Mouse (Mus musculus) ES-E14 (cell line): Measurements from ENCODE around the gene Dip2b. TPM values are rescaled to one million over a fixed set of nuclear protein-coding genes. Genes with fewer than 3 reads are reported as not detected.
A peak's percentile ranks its signal among the peaks of the same experiment; 100 is the strongest.

Experiments
- DNase-seq: peaks from one replicate; pipeline ENCODE4 v3.0.0-alpha.2; 2013; ENCODE audit warnings: low read depth, low spot score
- H3K27ac ChIP-seq: 2 replicates; pipeline ENCODE4 v1.5.1; 2012; ENCODE audit warnings: low read depth, mild to moderate bottlenecking, low read length, moderate library complexity, mixed read lengths; ENCODE audit not compliant: poor library complexity, insufficient read depth, severe bottlenecking
- H3K36me3 ChIP-seq: 2 replicates; pipeline ENCODE4 v1.6.1; 2012; ENCODE audit warnings: mild to moderate bottlenecking, low read length, moderate library complexity, mixed read lengths; ENCODE audit not compliant: control insufficient read depth, poor library complexity, insufficient read depth, severe bottlenecking
- H3K4me1 ChIP-seq, 2 experiments: fragments of 150-350 bp in 1 of 2; sonication (generic) in 1 of 2; 2 replicates each; pipeline ENCODE4 v1.6.1; 2012; ENCODE audit warnings: low read length in 2 of 2, mild to moderate bottlenecking in 1 of 2, mixed read lengths in 1 of 2; ENCODE audit not compliant: control insufficient read depth in 2 of 2, insufficient read depth in 2 of 2, poor library complexity in 1 of 2
- H3K4me3 ChIP-seq, 2 experiments: fragments of 150-350 bp in 1 of 2; sonication (generic) in 1 of 2; 2 replicates each; pipeline ENCODE4 v1.5.1; 2012; ENCODE audit warnings: low read length in 2 of 2, low read depth in 1 of 2, mild to moderate bottlenecking in 1 of 2, mixed read lengths in 1 of 2; ENCODE audit not compliant: insufficient read depth in 1 of 2, poor library complexity in 1 of 2, severe bottlenecking in 1 of 2
- H3K9ac ChIP-seq: 2 replicates; pipeline ENCODE4 v1.6.1; 2012; ENCODE audit warnings: low read depth, mild to moderate bottlenecking, low read length, mixed read lengths; ENCODE audit not compliant: poor library complexity, insufficient read depth, severe bottlenecking
- H3K9me3 ChIP-seq: fragments of 150-350 bp; sonication (generic); 2 replicates; pipeline ENCODE4 v1.6.1; 2012; ENCODE audit warnings: low read depth, mild to moderate bottlenecking, low read length; ENCODE audit not compliant: control insufficient read depth, insufficient read depth
- CHD2 ChIP-seq: IDR thresholded peaks from 2 replicates; pipeline ENCODE4 v1.6.1; 2014; ENCODE audit warnings: mild to moderate bottlenecking, low read depth, low read length, inconsistent platforms
- HCFC1 ChIP-seq: IDR thresholded peaks from 2 replicates; pipeline ENCODE4 v1.6.1; 2012; ENCODE audit warnings: low read length, inconsistent platforms, borderline replicate concordance; ENCODE audit not compliant: insufficient read depth
- MAFK ChIP-seq: IDR thresholded peaks from 2 replicates; pipeline ENCODE4 v1.6.1; 2014; ENCODE audit warnings: mild to moderate bottlenecking, low read depth, low read length, inconsistent platforms; ENCODE audit not compliant: insufficient read depth
- ZC3H11A ChIP-seq: IDR thresholded peaks from 2 replicates; pipeline ENCODE4 v1.6.1; 2012; ENCODE audit warnings: low read depth, mild to moderate bottlenecking, inconsistent platforms, low read length, borderline replicate concordance
- ZNF384 ChIP-seq: IDR thresholded peaks from 2 replicates; pipeline ENCODE4 v1.6.1; 2012; ENCODE audit warnings: low read depth, low read length, inconsistent platforms
- in situ Hi-C, 2 experiments: fragments of 600-800 bp; cut with MboI; formaldehyde crosslinking; loops; one replicate each; pipeline ENCODE4 v1.15.1; 2025; ENCODE audit warnings: low sequenced_read_pairs in 2 of 2, inconsistent platforms in 1 of 2; ENCODE audit not compliant: unreplicated experiment in 2 of 2
- total RNA-seq: library from RNA; depleted of rRNA; stranded (reverse); fragments of 300-350 nt; gene quantifications from 2 replicates; pipeline ENCODE4 v1.2.3, GENCODE M21; 2012

Dip2b gene
- total RNA-seq, 1 experiment: 21.1 TPM

DNA sequence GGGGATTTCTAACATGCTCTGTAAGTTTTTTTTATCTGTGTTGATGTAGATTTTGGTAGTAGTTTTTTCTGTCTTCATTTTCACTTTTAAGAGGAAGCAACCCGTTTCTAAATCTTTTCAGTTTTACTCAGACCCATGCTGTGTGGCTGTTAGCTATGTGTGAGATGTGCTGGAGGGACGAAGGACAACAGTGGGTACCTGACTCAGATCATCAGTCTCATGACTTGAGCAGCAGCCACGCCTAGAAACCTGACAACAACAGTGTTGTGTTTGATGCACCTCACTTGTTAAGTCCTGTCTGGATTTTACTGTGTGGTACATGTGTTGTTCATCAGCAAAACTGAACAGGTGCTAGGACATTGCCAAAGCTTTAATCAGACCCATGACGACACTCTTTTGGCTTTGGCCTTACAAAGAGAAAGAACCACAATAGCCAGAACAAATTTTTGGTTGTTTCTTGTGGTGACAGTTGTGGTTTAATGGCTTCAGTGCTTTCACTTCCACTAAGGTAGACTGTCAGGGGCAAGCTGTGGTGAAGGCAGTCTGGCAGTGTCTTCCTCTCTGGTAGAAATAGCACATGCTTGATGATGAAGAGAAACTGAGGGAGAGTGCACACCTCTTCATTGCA, 22.2 kb downstream of the Dip2b start:
- no peak for DNase-seq
- Histone ChIP-seq H3K4me3 (no peak overlapping the region), H3K27ac (peak overlapping the region; percentile 54; the same call in 1 of the 2 replicates), H3K9me3 (no peaks in the 10 kb centered on the region), H3K9ac (no peak overlapping the region), H3K4me1 (peaks cover 13 to 25% of the 10 kb centered on the region in 2 experiments), H3K36me3 (no peaks in the 10 kb centered on the region; the same call in 1 of the 2 replicates)
- TF ChIP-seq CHD2 (no peak), ZNF384 (no peak), HCFC1 (no peak), MAFK (no peak), ZC3H11A (no peak)
- in situ Hi-C loops: no loop called here

DNA sequence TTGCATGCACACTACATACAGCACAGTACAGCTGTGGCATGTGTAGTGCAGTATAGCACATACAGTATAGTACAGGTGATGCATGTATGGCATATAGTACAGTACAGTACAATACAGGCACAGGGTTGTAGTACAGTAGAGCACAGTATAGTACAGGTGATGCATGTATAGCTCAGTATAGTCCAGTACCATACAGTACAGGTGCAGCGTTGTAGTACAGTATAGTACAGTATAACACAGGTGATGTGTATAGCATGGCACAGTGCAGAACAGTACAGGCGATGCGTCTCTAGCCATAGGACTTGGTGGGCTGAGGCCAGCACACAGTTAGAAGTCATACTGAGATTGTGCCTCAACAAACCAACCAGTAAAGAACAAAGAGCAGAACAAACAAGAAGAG, 22.9 kb downstream of the Dip2b start:
- Histone ChIP-seq H3K27ac (no peak overlapping the region), H3K36me3 (no peaks in the 10 kb centered on the region; the same call in 1 of the 2 replicates), H3K9me3 (no peaks in the 10 kb centered on the region), H3K9ac (no peak overlapping the region), H3K4me1 (peaks cover 13 to 28% of the 10 kb centered on the region in 2 experiments), H3K4me3 (no peak overlapping the region)
- no peak for DNase-seq
- TF ChIP-seq ZNF384: no peak
- TF ChIP-seq HCFC1: no peak
- no peak for TF ChIP-seq CHD2
- TF ChIP-seq MAFK: no peak
- in situ Hi-C loops: no loop called here

DNA sequence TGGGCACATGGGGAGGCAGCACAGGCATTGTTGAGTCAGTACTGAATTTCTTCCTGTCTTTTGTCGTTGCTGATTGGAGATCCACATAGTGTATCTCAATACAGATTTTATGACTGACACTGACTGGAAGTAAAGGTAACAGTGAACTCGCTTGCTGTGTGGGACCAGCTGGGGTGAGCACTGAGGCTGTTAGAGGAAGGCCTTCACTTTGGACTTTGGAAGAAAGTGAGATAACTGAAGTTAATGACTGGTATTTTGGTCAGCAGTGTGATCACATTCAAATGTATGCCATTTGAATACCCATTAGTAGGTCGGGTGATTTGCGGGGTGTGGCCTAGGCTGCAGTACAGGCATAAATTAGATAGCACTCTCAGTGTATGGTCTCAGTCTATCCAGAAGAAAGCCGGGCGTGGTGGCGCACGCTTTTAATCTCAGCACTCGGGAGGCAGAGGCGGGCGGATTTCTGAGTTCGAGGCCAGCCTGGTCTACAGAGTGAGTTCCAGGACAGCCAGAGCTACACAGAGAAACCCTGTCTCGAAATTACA, 24.8 kb downstream of the Dip2b start:
- H3K27ac ChIP-seq: no peak overlapping the region
- no peak overlapping the region for H3K4me3 ChIP-seq
- no peaks in the 10 kb centered on the region; the same call in 1 of the 2 replicates for H3K36me3 ChIP-seq
- no peak for DNase-seq
- TF ChIP-seq HCFC1: no peak
- TF ChIP-seq ZNF384: no peak
- no peak for TF ChIP-seq CHD2
- no peak for TF ChIP-seq ZC3H11A
- no peak for TF ChIP-seq MAFK
- in situ Hi-C loops: no loop called here
- no peak overlapping the region for H3K9ac ChIP-seq
- H3K9me3 ChIP-seq: no peaks in the 10 kb centered on the region
- H3K4me1 ChIP-seq: peaks cover 11 to 28% of the 10 kb centered on the region in 2 experiments

DNA sequence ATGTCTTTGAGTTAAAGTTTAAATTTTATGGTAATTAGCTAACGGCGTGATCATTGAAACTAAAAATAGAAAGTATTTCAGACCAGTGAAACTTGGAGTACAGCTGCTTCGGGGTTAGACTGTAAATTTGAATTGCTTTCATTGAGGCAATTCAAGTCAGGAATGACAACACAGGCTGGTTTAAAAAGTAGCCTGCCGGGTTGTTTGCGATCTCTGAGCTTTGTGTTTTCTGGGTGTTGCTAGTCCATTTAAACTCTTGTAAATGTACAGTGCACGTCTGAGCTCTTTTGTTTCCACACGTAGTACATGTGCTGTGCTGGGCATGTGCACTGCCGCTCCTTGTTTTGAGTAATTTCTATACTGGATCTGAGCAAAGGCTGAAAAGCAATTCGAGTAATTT, 28.2 kb downstream of the Dip2b start:
- H3K36me3 ChIP-seq: no peaks in the 10 kb centered on the region; the same call in 1 of the 2 replicates
- no peak overlapping the region for H3K4me3 ChIP-seq
- H3K9me3 ChIP-seq: no peaks in the 10 kb centered on the region
- TF ChIP-seq MAFK (no peak), CHD2 (no peak), HCFC1 (no peak), ZC3H11A (no peak), ZNF384 (no peak)
- H3K4me1 ChIP-seq: peaks cover 3 to 18% of the 10 kb centered on the region in 2 experiments
- no peak overlapping the region; the same call in 1 of the 2 replicates for H3K27ac ChIP-seq
- in situ Hi-C loops: no loop called here
- DNase-seq: no peak
- no peak overlapping the region for H3K9ac ChIP-seq
